In the genomic region with DNA sequence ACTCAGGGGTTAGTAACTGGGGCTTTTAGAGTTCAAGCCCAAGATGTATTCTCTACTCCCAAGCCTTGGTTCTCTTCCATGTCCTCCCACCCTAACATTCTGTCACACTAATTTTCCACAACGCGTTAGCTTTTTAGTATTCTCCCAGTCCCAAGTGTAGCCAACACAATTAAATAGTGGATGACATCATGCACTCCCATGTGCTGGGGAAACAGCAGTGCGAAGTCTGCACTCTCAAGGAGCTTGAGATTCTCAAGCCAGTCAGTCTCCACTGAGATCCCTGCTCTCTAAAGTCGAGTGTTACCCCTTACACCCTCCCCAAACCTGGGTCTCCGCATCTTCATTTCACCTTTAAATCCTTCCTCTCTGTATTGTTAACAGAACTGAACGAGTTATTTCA, we compare ENCODE assay signal across 1 mouse cellular context.
TF ChIP-seq lines count a peak whose summit lies in the region.

No protein-coding gene starts in this region.

TF ChIP-seq in CH12.LX, 34 proteins besides CTCF, POLR2A, EP300 and RAD21 (continued from another document):
- no peak for TF ChIP-seq ZNF384 (IDR thresholded peaks at IDR 0.05; ENCODE audit: low read depth, low read length)
- TF ChIP-seq E2F4 (IDR thresholded peaks at IDR 0.05; ENCODE audit: insufficient replicate concordance, low read depth, low read length): no peak
- no peak; the same call in 1 of the 2 replicates for TF ChIP-seq ETS1 (conservative IDR thresholded peaks at IDR 0.05; ENCODE audit: low read depth, low read length)
TF ChIP-seq in CH12.LX: peak in this region for 9.
